26 mouse cellular contexts compared by ENCODE assay signal in genomic region chr10:34155796-34156554, GRCm38 (mm10). TPM values are rescaled to one million over a fixed set of nuclear protein-coding genes. Genes with fewer than 3 reads are reported as not detected.
"Had no signal": no experiment of that assay in that cellular context is flagged by ENCODE, and none has a peak within 500 bp of the region (broad histone marks: within the 10 kb centered on the region; RNA-seq: fewer than 3 reads in every experiment).

No protein-coding gene starts in this region.

- H3K4me1 ChIP-seq: hindbrain, embryonic 13.5 days; hindbrain, embryonic 15.5 days; limb, embryonic 12.5 days; liver, embryonic 13.5 days; liver, embryonic 15.5 days had no signal

- DNase-seq: gastrocnemius, adult 2 months; gastrocnemius, postnatal 10 days; gastrocnemius, postnatal 25 days; heart, adult 18-20 months; heart, postnatal 10 days; kidney, adult 11 months; kidney, postnatal 25 days; layer of hippocampus, adult 9-11 months; layer of hippocampus, postnatal 36 days; left cerebral cortex, postnatal 4 days; liver; liver, embryonic 13.5 days had no signal

- H3K4me2 ChIP-seq: heart, embryonic 12.5 days; hindbrain, embryonic 13.5 days; hindbrain, embryonic 15.5 days; limb, embryonic 12.5 days; liver, embryonic 11.5 days; liver, embryonic 13.5 days; liver, embryonic 15.5 days had no signal

- H3K9me3 ChIP-seq: heart, embryonic 10.5 days; heart, embryonic 12.5 days; hindbrain, embryonic 13.5 days; hindbrain, embryonic 15.5 days; limb, embryonic 12.5 days; liver, embryonic 13.5 days; liver, embryonic 15.5 days had no signal

- H3K27ac ChIP-seq: gastrocnemius, adult 2 months; heart, embryonic 10.5 days; hindbrain, embryonic 13.5 days; hindbrain, embryonic 15.5 days; hindbrain, postnatal 0 days; limb, embryonic 12.5 days; liver, embryonic 13.5 days; liver, embryonic 15.5 days had no signal

- H3K9ac ChIP-seq: heart, embryonic 12.5 days; hindbrain, embryonic 13.5 days; hindbrain, embryonic 15.5 days; limb, embryonic 12.5 days; liver, embryonic 13.5 days; liver, embryonic 15.5 days had no signal

- H3K4me3 ChIP-seq: gastrocnemius, adult 2 months; heart, embryonic 10.5 days; heart, embryonic 12.5 days; hindbrain, embryonic 13.5 days; hindbrain, embryonic 15.5 days; limb, embryonic 12.5 days; liver, embryonic 13.5 days; liver, embryonic 15.5 days had no signal

- H3K36me3 ChIP-seq: hindbrain, embryonic 15.5 days; liver, embryonic 13.5 days; liver, embryonic 15.5 days had no signal

- H3K27me3 ChIP-seq: heart, embryonic 12.5 days; hindbrain, embryonic 13.5 days; hindbrain, embryonic 15.5 days; limb, embryonic 12.5 days; liver, embryonic 13.5 days; liver, embryonic 15.5 days had no signal

- ATAC-seq: forebrain, embryonic 16.5 days; hindbrain, postnatal 0 days; intestine, embryonic 16.5 days had no signal

RNA-seq across cellular contexts. Expression of gene Calhm6, which starts 28.2 kb away (rescaled TPM):
- total RNA-seq: gastrocnemius, adult 2 months; heart, postnatal 25 days; layer of hippocampus, adult 18-20 months; layer of hippocampus, postnatal 36 days had no signal

RNA-seq across cellular contexts. Expression of gene Calhm5, which starts 59.7 kb away (rescaled TPM):
- total RNA-seq: granulocyte monocyte progenitor cell, adult 5-6 weeks; hematopoietic stem cell, adult 5-6 weeks had no signal
